Mouse (Mus musculus) embryonic facial prominence, embryonic 15.5 days (tissue): ENCODE results near the gene Snrnp35. TPM values are rescaled to one million over a fixed set of nuclear protein-coding genes. Genes with fewer than 3 reads are reported as not detected.
A peak's percentile ranks its signal among the peaks of the same experiment; 100 is the strongest.

ENCODE experiments used
- ATAC-seq: fragments of 200-750 bp; cut with Nextera tagmentation; 2 replicates; pipeline ENCODE4 v1.8.0; 2017; ENCODE audit warnings: low read depth, moderate TSS enrichment; ENCODE audit not compliant: insufficient number of reproducible peaks, low FRiP score, low TSS enrichment
- H3K27ac ChIP-seq: fragments of 300-500 bp; sonication (generic); replicated peaks from 2 replicates; pipeline ENCODE4 v1.5.1; 2015; ENCODE audit warnings: mild to moderate bottlenecking, inconsistent platforms
- H3K27me3 ChIP-seq: fragments of 300-500 bp; sonication (generic); 2 replicates; pipeline ENCODE4 v1.6.1; 2015; ENCODE audit warnings: inconsistent platforms
- H3K36me3 ChIP-seq: fragments of 300-500 bp; sonication (generic); 2 replicates; pipeline ENCODE4 v1.6.1; 2015; ENCODE audit warnings: mild to moderate bottlenecking, inconsistent platforms
- H3K4me1 ChIP-seq: fragments of 300-500 bp; sonication (generic); 2 replicates; pipeline ENCODE4 v1.6.1; 2015; ENCODE audit warnings: inconsistent platforms
- H3K4me2 ChIP-seq: fragments of 300-500 bp; sonication (generic); replicated peaks from 2 replicates; pipeline ENCODE4 v1.6.1; 2015; ENCODE audit warnings: mild to moderate bottlenecking, inconsistent platforms
- H3K4me3 ChIP-seq: fragments of 300-500 bp; sonication (generic); replicated peaks from 2 replicates; pipeline ENCODE4 v1.5.1; 2015; ENCODE audit warnings: mild to moderate bottlenecking, inconsistent platforms
- H3K9ac ChIP-seq: fragments of 300-500 bp; sonication (generic); 2 replicates; pipeline ENCODE4 v1.6.1; 2015; ENCODE audit warnings: inconsistent platforms
- H3K9me3 ChIP-seq: fragments of 300-500 bp; sonication (generic); replicated peaks from 2 replicates; pipeline ENCODE4 v1.6.1; 2016; ENCODE audit warnings: inconsistent platforms
- WGBS: fragments of 180-500 bp; shearing (Covaris S2); methylation state at CpG from one replicate; pipeline ENCODE4 v1.1.7; 2015; 5-methylcytosine and 5-hydroxymethylcytosine counted together
- polyA plus RNA-seq: library from polyadenylated mRNA; unstranded; fragments of >200 nt; fragmentation: Nextera tagmentation; extraction: Ambion mirVana; gene quantifications from 2 replicates; pipeline ENCODE4 v1.2.1, GENCODE M21; 2015

Snrnp35 gene
- 26.3 and 26.5 TPM in 2 replicates for polyA plus RNA-seq

GRCm38 (mm10) chr5:124482966-124483654, at the start of gene Snrnp35:
Gene Snrnp35 (plus strand): TSS chr5:124483134.
- Histone ChIP-seq H3K9ac (peak within 1 kb of the TSS; percentile 74), H3K9me3 (no peaks in the 10 kb centered on the region), H3K4me2 (peak within 1 kb of the TSS; percentile 62), H3K36me3 (peaks cover 3% of the 10 kb centered on the region; the same call in 1 of the 2 replicates), H3K27me3 (no peaks in the 10 kb centered on the region), H3K27ac (peak within 1 kb of the TSS; percentile 99), H3K4me3 (peak within 1 kb of the TSS; percentile 63), H3K4me1 (peaks cover 16% of the 10 kb centered on the region)
- under 1% methylated on average over 48 of the region's 48 CpGs for WGBS
- peak; percentile 90 for ATAC-seq

GRCm38 (mm10) chr5:124438229-124438628, 44.7 kb upstream of the Snrnp35 start:
- 94% methylated on average over 5 of the region's 5 CpGs for WGBS
- no peak overlapping the region for H3K4me2 ChIP-seq
- H3K36me3 ChIP-seq = no peaks in the 10 kb centered on the region
- ATAC-seq = no peak
- peaks cover 8% of the 10 kb centered on the region; the same call in 1 of the 2 replicates for H3K4me1 ChIP-seq
- H3K9ac ChIP-seq = no peak overlapping the region
- no peaks in the 10 kb centered on the region for H3K27me3 ChIP-seq
- no peak overlapping the region for H3K4me3 ChIP-seq
- 0 out of 2 replicates have a peak overlapping the region, but pooled peaks have one; percentile 0 for H3K27ac ChIP-seq
- no peaks in the 10 kb centered on the region for H3K9me3 ChIP-seq

GRCm38 (mm10) chr5:124438746-124439145, 44.2 kb upstream of the Snrnp35 start:
- ATAC-seq = no peak
- peak overlapping the region; percentile 70 for H3K4me3 ChIP-seq
- WGBS = 66% methylated on average over 5 of the region's 5 CpGs
- H3K4me2 ChIP-seq = peak overlapping the region; percentile 91; the same call in 1 of the 2 replicates
- no peaks in the 10 kb centered on the region for H3K36me3 ChIP-seq
- H3K9ac ChIP-seq = no peak overlapping the region
- H3K4me1 ChIP-seq = peaks cover 8% of the 10 kb centered on the region; the same call in 1 of the 2 replicates
- no peaks in the 10 kb centered on the region for H3K9me3 ChIP-seq
- peak overlapping the region; percentile 65 for H3K27ac ChIP-seq
- H3K27me3 ChIP-seq = no peaks in the 10 kb centered on the region

GRCm38 (mm10) chr5:124439447-124440093, 43.4 kb upstream of the Snrnp35 start, which contains the start of gene Kmt5a:
Gene Kmt5a (plus strand): TSS chr5:124439930.
- no peaks in the 10 kb centered on the region for H3K9me3 ChIP-seq
- H3K4me2 ChIP-seq = peak within 1 kb of the TSS; percentile 91
- peak within 1 kb of the TSS; percentile 88 for H3K27ac ChIP-seq
- peak; percentile 98 for ATAC-seq
- under 1% methylated on average over 34 of the region's 34 CpGs for WGBS
- H3K36me3 ChIP-seq = no peaks in the 10 kb centered on the region
- peak within 1 kb of the TSS; percentile 70 for H3K4me3 ChIP-seq
- H3K27me3 ChIP-seq = no peaks in the 10 kb centered on the region
- peak within 1 kb of the TSS; percentile 57 for H3K9ac ChIP-seq
- H3K4me1 ChIP-seq = peaks cover 10% of the 10 kb centered on the region

- WGBS = 1% methylated on average over 30 of the region's 30 CpGs
- no peak; the same call in 1 of the 2 replicates for ATAC-seq
- peaks cover 16% of the 10 kb centered on the region for H3K4me1 ChIP-seq
Observed at GRCm38 (mm10) chr5:124440094-124440701, 42.7 kb upstream of the Snrnp35 start.

GRCm38 (mm10) chr5:124442628-124443027, 40.3 kb upstream of the Snrnp35 start:
- Histone ChIP-seq H3K9me3 (no peaks in the 10 kb centered on the region), H3K4me2 (no peak overlapping the region), H3K9ac (no peak overlapping the region), H3K36me3 (peaks cover 6% of the 10 kb centered on the region), H3K4me3 (no peak overlapping the region), H3K4me1 (peaks cover 30% of the 10 kb centered on the region), H3K27me3 (no peaks in the 10 kb centered on the region), H3K27ac (no peak overlapping the region)
- 81% methylated on average over 2 of the region's 2 CpGs for WGBS
- ATAC-seq = no peak

More at GRCm38 (mm10) chr5:124440094-124440701, 42.7 kb upstream of the Snrnp35 start:
- Histone ChIP-seq H3K4me3 (peak overlapping the region; percentile 70), H3K27ac (peak overlapping the region; percentile 88), H3K36me3 (no peaks in the 10 kb centered on the region), H3K9me3 (no peaks in the 10 kb centered on the region), H3K9ac (peak overlapping the region; percentile 57), H3K27me3 (no peaks in the 10 kb centered on the region), H3K4me2 (peak overlapping the region; percentile 91)

- H3K27me3 ChIP-seq = no peaks in the 10 kb centered on the region
- peak overlapping the region; percentile 78; the same call in 1 of the 2 replicates for H3K4me3 ChIP-seq
- H3K9ac ChIP-seq = no peak overlapping the region
- H3K4me2 ChIP-seq = peak overlapping the region; percentile 93
- ATAC-seq = no peak
- H3K9me3 ChIP-seq = no peaks in the 10 kb centered on the region
- WGBS = 65% methylated on average over 3 of the region's 3 CpGs
- no peak overlapping the region for H3K27ac ChIP-seq
- H3K36me3 ChIP-seq = peaks cover 22% of the 10 kb centered on the region
- peaks cover 40% of the 10 kb centered on the region for H3K4me1 ChIP-seq
Observed at GRCm38 (mm10) chr5:124444208-124444607, 38.7 kb upstream of the Snrnp35 start.

- ATAC-seq = peak; percentile 89
- H3K4me2 ChIP-seq = peak overlapping the region; percentile 93
Observed at GRCm38 (mm10) chr5:124444661-124445561, 38.0 kb upstream of the Snrnp35 start.

GRCm38 (mm10) chr5:124445621-124446293, 37.2 kb upstream of the Snrnp35 start:
- H3K27me3 ChIP-seq = no peaks in the 10 kb centered on the region
- H3K9ac ChIP-seq = peak overlapping the region; percentile 88
- peak; percentile 45 for ATAC-seq
- peaks cover 47% of the 10 kb centered on the region for H3K4me1 ChIP-seq
- H3K4me3 ChIP-seq = peak overlapping the region; percentile 78
- H3K9me3 ChIP-seq = no peaks in the 10 kb centered on the region
- peak overlapping the region; percentile 75 for H3K27ac ChIP-seq
- 0% methylated on average over 58 of the region's 77 CpGs for WGBS
- peak overlapping the region; percentile 93 for H3K4me2 ChIP-seq
- peaks cover 37% of the 10 kb centered on the region for H3K36me3 ChIP-seq

More at GRCm38 (mm10) chr5:124444661-124445561, 38.0 kb upstream of the Snrnp35 start:
- Histone ChIP-seq H3K9me3 (no peaks in the 10 kb centered on the region), H3K4me1 (peaks cover 46% of the 10 kb centered on the region), H3K27me3 (no peaks in the 10 kb centered on the region), H3K4me3 (peak overlapping the region; percentile 78), H3K9ac (peak overlapping the region; percentile 88), H3K36me3 (peaks cover 28% of the 10 kb centered on the region), H3K27ac (peak overlapping the region; percentile 89)
- WGBS = 4% methylated on average over 62 of the region's 66 CpGs

- ATAC-seq = peak; percentile 55
- Histone ChIP-seq H3K4me2 (peak overlapping the region; percentile 93), H3K27me3 (no peaks in the 10 kb centered on the region), H3K36me3 (peaks cover 43% of the 10 kb centered on the region), H3K27ac (peak overlapping the region; percentile 75), H3K4me3 (peak overlapping the region; percentile 78), H3K9ac (peak overlapping the region; percentile 88), H3K4me1 (peaks cover 44% of the 10 kb centered on the region), H3K9me3 (no peaks in the 10 kb centered on the region)
- 2% methylated on average over 15 of the region's 15 CpGs for WGBS
Observed at GRCm38 (mm10) chr5:124446301-124446881, 36.5 kb upstream of the Snrnp35 start.
